Mouse (Mus musculus) MEL-GATA-1-ER (cell line): ENCODE data around the gene Pygl.
"Not testable (repeated sequence)": the region's sequence is repeated elsewhere in the genome, so short reads cannot be mapped to it uniquely, and the experiment has no call there.

ENCODE experiments used
- DNase-seq: peaks from one replicate; pipeline ENCODE4 v3.0.0-alpha.2; 2012; ENCODE audit warnings: low read depth; ENCODE audit errors: extremely low read depth

Pygl gene

DNA sequence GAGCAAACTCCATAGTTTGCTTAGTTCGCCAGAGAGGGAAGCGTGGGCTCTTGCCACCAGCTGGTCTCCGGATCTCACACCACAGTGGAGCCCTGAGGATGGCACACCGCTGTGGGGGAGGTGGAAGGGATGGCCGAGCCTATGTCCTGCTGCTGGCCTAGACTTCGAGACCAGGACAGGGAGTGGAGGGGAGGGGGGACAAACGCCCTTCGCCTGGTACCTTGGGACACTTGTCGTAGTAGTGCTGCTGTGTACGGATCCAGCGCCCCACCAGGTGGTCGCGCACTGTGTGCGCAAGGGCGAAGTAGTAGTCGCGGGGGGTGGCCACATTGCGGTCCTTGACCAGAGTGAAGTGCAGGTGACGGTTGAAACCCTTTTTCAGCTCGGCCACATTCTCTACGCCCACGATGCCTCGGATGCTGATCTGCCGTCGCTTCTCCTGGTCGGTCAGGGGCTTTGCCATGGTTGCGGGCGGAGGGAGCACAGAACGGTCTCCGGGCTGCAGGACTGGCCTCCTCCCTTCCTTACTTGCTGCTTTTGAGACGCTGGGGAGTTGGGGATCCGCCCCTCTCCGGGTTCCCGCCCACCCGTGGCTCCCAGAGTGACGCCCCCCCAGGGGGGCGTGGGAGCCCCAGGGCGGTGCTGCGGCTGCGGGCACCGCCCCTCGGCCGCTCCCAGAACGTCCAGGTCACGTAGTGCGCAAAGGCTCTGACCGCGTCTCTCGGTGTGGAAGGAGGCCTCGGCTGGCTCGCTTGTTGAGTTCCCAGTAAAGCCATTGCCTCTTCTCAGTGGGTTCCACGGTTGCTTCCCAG, 4.0 kb downstream of the Pygl start:
- DNase-seq: peak; percentile 81

DNA sequence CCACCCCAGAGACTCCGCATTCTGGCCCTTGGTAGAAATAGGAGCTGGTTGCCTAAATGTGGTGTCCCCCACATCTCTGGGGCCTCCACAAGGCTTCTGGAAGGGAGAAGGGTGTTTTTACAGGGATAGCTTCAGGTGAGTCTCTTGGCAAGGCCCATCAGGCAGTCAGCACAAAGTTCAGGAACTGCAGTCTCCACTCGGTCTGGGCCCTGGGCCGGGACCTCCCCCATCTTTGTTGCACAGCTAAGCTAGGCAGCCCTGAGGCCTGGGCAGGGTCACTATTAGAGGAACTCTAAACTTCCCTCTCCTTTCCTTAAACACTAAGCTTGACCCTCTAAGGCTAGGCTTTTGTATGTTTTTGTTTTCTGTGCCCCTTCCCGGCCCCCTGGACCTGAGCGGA, 4.6 kb downstream of the Pygl start:
- no peak for DNase-seq

DNA sequence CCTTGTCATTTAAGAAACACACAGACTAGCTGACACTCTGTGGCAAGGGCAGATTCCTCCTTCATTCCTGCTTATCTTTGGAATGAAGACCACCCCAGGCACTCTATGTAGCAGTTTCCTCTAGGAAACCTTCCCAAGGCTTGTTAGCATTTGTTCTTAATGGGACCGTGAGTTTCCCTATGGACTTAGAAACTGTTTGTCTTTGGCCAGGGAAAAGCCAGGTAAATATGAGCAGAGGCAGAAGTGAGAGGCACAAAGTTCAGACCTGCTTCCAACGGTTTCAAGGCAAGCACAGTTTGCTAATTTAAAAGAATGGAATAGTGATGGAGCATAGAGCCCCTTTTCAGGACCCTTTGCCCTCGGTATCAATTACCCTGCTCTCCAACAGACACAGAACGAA, 8.0 kb downstream of the Pygl start:
- no peak for DNase-seq

DNA sequence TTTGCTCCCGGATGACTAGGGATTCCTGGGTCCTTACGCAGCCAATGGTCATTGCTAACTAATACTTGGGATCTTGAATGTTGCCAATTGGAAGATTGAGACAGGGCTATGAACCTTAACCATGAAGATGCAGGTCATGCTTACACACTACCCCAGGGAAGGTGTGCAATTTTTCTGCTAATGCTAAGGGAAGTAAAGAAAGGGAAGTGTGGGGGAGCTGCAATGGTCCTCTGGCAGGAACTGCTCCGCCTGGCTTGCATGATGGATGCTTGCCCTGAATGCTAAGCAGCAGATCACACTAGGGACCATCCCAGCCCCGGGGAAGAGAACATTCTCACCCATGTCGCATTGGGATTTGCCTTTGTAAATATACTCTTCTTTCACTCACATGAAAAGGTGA, 9.9 kb downstream of the Pygl start:
- no peak for DNase-seq

DNA sequence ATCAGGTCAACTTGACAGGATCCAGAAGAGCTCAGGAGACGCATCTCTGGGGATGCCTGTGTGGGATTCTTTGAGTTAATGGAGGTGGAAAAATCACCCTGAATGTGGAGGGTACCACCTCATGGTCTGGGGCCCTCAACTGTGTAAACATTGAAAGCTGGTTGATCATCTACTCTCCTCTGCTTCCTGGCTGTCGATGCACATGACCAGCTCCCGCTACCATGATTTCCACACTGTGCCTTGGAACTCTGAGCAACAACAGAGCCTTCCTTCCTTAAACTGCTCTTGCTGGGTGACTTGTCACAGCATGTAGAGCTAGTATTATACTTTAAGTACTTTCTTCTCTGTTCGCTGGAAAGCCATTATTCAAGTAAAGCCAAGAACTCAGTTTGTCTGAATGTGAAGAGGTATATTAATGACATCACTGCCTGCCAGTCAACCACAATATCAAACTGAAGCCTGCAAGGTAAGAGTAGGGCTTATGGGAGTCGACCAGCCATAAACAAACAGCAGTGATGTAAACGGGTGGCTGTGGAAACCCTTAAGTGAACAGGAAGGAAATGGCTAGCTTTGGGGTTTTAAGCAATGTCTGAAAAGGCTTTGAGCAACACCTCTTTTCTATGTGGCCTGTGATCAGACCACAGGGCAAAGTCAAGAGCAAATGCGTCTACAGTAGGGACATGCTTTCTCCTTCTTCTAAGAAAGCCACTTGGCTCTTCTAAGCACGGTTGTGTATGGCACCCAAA, 12.3 kb downstream of the Pygl start:
- no peak for DNase-seq

DNA sequence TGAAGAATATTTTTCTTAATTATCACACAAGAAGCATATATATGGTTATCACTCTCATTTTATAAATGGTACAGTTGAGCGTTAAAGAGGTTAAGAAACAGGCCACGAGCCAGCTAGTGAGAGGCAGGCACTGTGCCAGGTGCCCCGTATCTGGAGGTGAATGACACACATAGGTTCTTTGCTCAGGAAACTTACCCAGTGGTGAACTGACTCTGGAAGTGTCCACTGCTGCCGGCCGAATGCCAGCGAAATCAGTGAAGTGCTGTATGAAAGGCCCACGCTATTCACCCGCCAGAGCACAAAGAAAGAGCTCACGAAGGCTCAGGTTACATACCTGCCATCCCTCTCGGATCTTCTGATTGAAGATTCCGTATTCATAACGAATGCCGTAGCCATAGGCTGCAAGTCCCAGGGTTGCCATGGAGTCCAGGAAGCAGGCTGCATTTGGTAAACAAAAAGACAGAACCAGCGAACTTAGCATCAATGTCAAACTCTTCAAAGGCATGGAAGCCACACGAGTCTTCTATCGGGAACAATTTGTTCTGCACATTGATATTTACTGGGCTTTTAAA, 15.0 kb downstream of the Pygl start:
- no peak for DNase-seq

DNA sequence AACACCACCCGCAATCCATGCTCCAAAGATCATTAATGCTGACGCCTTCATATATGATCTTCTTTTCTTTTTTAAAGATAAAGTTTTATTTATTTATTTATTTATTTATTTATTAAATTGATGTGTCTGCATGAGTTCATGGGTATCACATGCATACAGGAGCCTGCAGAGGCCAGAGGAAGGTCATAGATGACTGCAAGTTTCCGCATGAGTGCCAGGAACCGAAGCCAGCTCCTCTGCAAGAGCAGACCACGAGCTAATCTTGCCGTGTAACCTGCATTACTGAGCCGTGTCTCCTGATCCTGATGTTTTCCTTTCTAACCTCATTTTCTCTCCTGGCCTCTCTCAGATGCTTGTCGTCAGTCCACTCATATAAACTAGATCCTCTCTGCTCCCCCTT, 17.0 kb downstream of the Pygl start:
- DNase-seq: no peak

DNA sequence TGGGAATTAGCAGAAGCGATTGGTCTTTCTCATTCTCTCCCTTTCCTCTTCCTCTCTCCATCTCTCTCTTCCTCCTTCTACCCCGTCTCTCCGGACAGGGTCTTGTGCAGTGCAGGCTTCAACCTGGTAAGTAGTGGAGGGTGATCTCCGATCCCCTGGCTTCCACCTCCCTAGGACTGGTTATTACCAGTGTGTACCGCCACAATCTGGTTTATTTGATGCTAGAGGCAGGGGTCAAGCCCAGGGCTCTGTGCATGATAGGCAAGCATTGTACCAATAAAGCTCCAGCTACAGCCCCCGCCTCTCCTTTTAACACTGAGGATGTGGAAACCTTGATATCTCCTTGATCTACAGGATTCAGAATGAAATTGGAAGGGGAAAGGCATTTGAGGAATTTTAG, 17.7 kb downstream of the Pygl start:
- DNase-seq: no peak

DNA sequence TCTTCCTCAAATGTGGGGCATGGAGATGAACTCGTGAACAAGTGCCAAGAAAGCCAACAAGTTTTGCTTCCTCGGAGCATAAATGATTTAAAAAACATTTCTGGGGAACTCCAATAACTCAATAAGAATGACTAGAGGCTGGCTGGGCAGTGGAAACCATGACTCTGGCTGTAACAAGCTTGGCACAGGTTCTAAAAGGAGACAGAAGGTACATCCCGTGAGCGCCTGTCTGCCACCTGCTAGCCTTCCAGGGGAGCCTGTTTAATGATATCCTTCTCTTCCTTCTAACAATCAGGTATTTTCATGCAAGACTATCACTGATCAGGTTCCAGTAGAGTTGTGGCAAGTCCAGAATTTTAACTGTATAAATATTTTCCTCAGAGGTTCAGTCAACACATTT, 18.8 kb downstream of the Pygl start:
- no peak for DNase-seq

DNA sequence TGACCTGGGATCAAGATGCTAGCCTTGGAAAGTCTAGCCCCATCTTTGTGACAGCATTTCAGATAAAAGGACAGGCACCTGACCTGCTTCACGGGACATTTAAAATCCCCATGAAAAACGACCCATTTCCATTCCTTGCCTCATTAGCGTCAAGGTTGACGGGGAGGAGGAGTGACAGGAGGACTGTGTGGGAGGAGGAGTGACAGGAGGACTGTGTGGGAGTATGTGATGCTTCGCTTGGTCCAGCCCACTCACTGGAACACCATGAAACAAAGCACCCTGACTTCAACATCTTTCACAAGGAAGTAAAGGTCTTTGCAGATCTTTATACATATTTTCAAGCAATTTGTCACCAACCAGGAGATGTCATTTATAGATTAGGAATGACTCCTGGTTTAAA, 23.1 kb downstream of the Pygl start:
- DNase-seq: no peak

DNA sequence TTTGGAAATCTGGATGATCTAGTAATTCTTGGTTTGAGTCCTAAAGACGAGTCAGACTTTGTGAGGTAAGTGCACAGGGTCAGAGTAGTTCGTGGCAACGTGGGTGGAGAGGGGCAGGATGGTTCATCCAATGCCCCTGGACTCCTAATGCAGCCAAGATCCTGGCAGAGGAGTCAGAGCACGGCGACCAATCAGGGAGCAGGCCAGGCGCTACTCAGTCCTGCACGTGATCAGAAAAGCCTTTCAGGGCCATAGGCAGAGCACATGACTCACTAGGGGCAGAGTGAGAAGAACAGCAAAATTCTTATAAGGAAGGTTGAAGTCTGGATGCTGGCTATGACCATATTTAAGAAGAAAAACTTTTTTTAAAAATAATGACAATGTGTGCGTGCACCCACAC, 26.9 kb downstream of the Pygl start:
- DNase-seq: no peak

DNA sequence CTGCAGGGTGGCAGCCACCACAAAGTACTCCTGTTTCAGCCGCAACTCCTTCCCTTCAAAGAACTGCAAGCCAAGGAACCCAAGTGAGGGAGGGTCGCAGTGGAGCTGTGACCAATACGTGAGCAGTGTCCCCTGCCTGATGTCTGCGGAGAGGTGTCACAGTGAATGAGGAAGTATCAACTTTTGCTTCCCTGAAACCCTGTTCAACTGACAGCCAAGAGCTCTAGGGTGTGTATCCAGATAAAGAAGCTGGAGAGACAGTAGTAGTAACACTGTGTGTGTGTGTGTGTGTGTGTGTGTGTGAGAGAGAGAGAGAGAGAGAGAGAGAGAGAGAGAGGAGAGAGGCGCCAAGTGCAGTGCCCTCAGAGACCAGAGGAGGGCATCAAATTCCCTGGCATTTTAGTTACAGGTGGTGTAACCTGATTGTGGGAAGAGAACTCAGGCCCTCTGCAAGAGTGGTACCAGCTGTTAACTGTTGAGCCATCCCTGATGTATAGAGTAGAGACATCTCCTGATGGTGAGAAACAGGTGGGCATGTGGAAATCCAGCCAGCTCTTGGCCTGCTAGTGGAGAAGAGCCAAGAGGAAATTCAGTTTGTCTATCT, 29.3 kb downstream of the Pygl start:
- peak; percentile 44 for DNase-seq

DNA sequence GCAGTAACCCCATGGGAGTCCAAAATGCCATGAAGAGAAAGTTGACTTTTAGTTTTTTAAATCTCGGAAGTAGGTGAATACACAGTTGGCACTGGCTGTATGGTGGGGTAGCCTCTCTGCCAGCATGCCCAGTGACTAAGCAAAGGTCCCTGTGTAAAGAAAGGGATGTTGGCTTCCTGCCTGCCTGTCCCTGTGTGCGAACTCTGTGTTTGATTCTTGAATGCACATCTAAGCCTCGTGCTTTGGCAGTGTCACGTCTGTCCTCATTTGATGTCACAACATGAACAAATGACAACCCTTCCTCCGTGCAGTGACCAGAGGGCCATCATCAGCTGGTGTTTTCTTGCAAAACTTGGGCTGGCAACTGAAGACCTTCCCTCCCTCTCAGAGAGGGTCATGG, 34.9 kb downstream of the Pygl start:
- no peak for DNase-seq

DNA sequence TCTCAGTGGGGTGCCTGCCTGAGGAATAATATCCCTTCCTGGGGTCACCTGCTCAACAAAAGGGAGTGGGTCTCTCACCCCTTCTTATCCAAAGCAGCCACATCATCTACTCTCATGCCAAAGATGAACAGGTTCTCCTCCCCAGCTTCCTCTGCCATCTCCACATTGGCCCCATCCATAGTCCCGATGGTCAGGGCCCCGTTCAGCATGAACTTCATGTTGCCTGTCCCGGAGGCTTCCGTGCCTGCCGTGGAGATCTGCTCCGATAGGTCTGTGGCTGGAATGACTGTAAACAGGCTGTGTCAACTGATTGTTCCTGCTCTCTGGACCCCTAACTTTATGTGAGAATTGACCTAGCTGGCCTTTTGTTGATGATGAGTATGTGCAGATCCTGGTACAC, 35.9 kb downstream of the Pygl start:
- no peak for DNase-seq

DNA sequence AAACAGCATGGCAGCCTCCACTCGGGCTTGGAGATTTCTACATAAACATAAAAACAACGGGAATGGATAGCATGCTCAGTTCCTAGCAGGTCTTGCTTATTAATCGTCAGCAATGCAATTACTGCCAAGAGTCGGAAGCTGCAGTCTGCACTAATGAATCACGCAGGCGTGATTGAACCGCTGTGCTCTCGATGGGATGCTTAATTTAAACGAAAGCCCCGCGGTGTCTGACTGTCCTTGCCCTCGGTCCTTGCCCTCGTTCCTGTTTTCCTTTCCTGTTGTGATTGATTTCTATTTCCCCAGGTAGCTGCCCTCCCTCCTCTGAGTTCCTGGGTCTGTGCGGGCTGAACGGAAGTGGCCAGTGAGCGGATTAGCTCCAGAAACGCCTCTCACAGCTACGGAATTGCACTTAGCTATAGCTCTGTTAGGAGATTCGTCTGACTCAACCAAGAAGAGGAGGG, 39.0 kb downstream of the Pygl start:
- no peak for DNase-seq

DNA sequence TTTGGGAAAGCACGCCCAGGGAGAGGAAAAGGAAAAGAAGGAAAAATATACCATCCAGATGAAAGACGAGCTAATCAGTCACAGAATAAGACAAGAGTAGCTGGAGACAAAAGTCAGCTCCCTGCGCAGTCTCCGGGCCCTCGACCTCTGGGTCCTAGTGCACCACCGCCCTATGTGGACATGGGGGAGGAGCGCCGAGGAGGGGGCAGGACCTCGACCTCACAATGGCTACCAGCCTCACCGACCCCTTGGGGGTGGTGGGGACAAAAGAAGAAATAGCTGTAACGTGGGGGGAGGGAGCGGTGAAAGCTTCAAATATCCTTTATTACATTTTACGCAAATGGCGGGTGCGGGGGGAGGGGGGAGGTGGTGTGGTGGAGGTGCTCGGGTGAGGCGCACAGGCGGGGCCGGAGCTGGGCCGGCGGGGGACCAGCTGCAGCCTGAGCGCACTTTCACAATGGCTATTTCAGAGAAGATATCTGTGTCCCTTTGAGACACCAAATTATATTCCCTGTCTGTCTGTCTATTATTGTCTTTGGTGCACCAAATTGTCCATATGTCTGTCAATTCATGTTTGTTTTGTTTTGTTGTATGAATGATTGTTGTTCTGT, 47.0 kb downstream of the Pygl start:
- no peak for DNase-seq

DNA sequence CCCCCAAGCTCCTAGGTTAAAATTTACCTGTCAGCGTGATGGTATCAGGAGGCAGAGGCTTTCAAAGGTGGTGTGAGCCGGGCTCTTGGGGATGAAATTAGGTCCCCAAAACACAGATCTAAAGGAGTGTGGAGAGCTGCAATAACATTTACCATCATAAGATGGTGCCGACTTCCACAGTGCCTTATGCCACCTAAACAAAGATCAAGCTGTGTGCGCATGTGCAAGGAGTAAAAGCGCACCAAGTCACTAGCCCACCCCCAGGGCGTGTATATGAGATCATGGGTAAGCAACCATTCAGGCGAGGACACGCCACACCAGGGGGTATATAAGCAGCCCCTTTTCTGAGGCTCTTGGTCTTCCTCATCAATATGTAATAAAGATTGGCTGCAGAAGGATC, 47.8 kb downstream of the Pygl start:
- not testable (repeated sequence) for DNase-seq

DNA sequence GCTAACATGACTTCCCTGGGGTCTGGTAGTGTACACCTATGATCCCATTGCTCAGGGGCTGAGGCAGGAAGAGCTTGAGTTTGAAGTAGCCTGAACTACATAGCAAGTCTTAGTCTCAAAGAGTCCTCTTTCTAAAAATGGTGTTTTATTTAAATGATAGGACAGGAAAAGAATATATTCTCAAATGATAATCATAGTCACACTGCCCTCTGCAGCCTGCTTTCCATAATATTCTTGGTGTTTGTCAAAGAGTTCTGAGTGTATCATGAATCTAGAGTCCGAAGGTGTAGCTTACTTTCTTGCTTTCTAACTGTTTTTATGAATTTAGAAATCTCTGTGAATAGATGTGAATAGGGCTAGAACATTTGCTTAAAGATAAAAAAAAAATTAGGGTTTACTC, 61.3 kb downstream of the Pygl start:
- DNase-seq: no peak

DNA sequence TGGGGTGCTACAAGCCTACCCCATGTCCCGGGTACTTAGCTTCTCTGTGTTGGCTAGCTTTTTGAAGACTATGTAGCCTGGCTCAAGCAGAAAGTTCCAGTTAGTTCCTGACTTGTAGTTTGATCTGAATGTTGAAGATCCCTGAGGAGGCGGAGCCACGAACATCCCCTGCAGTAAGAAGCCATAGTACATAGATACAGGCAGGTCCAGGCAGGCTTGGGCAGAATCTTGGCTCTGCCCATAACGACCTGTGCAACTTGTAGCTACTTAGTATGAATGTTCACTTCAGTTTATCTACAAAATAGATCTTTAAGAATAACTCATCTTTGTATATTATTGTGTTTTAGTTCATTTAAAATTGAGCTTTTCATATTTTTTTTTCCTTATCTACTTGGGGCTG, 63.3 kb downstream of the Pygl start:
- DNase-seq: no peak

DNA sequence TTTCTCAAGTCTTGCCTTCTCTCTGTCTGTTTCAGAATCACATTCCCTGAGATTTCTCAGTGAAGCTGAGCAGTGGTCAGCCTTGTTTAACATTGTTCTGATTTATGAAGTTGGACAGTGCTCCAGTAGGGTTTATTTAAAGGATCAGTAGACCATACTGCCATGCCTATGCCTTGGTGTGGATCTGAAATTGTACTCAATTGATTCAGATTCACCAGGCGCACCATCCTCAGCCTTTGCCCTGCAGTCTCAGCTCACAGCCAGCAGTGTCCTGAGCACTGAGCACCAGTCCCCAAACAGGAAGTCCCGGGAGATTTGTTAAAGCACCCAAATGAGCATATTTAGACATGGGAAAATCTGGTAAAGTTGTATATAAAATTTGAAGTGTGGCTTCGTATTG, 66.5 kb downstream of the Pygl start:
- no peak for DNase-seq

DNA sequence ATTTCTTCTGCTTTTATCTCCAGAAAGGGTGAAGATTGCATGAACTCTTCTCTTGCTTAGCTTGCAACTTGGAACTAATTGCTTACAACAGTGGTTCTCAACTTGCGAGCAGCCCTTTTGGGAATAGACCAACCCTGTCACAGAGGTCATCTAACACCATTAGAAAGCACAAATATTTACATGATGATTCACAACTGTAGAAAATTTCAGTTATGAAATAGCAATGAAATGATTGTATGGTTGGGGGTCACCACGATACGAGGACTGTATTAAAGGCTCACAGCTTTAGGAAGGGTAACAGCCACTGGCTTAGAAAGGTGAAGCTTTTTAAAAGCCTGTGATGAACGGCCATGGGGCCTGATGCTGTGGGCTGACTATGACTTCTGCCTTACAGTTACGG, 70.2 kb downstream of the Pygl start:
- DNase-seq: no peak
